Mouse (Mus musculus) lung, postnatal 10 days (tissue): ENCODE measurements around the gene Sub1.

Source experiments
- DNase-seq: peaks from one replicate; pipeline ENCODE4 v3.0.0; 2021

Gene Sub1

DNA sequence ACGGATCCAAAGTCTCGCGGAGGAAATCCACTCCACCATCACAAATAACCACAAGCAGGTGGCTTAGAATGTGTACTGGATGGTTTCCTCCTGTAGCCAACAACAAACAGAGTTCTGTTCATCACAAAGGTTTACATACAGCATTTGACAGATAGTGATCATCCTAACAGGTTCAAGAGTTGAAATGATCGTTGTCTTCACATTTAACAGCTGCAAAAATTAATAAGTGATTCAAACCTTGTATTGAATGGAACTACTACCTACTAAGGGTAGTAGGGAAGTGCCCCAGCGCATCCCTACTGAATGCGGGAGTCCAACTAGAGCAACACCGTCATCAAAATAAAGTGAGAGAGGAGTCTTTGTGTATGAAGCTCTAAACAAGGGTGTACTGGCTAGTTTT lies at the start of gene Sub1:
Gene Sub1, minus strand, starts transcription at position 101 of the 400 bp plus-strand sequence.
- DNase-seq = no peak

DNA sequence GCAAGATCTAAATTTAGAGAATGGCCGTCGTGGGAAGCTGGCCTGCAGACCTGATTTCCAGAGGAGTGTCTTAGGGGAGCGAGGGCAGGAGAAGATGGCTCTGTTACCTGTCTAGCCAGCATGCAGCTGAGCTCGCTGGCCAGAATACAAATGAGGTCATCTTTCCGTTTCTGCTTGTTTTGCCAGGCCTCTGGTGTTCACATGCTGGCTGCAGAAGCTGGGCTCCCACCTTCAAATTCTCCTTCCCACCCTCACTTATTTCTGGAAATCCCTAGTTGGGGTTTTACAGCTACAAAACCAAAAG lies 43.6 kb upstream of the Sub1 start:
- no peak for DNase-seq

- DNase-seq = no peak
Observed at GRCm38 (mm10) chr15:12039671-12040406, 43.1 kb upstream of the Sub1 start.

DNA sequence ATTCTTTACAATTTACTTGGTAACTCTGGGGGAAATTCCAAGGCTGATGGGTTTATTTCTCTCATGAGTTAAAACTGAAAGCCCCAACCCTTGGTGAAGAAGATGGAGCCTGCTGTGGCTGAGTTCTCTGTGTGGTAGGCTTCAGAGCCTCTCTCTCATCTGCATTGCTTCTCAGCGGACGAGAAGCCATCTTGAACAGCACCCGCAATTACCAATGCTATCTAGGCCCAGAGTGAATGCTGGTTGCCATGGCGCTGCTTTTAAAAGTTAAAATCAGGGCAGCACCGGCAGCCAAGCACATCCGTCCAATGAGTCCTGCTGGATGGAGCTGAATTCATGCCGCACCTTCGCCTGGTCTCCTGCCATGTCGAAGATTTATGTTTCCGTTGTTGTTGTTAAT lies 42.5 kb upstream of the Sub1 start:
- DNase-seq = no peak

DNA sequence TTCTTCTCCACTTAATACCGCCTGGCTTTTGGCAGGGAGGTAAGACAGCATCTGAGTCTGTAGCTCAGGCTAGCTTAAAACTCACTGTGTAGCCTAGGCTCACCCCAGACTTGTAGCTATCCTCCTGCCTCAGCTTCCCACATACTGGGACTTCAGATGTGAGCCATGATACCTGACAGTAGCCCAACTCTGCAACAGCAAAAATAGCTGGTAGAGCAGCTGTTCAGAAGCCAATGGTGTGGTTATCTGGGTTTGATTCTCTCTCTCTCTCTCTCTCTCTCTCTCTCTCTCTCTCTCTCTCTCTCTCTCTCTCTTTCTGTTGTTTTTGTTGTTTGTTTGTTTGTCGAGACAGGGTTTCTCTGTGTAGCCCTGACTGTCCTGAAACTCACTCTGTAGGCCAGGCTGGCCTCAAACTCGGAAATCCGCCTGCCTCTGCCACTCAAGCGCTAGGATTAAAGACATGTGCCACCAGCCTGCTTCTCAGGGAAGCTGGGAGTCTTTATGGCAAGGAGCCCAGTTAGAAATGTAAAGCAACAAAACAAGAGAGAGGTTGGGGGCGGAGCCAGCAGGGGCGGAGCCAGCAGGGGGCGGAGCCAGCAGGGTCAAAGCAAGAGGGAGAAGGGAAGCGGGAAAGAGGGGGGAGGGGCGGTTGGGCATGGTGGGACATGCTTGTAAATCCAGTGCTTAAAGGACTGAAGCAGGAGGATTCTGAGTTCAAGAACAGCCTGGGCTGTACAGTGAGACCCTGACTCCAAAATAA lies 41.3 kb upstream of the Sub1 start:
- DNase-seq = no peak

- peak; percentile 48 for DNase-seq
Observed at GRCm38 (mm10) chr15:12037217-12037616, 40.4 kb upstream of the Sub1 start.

DNA sequence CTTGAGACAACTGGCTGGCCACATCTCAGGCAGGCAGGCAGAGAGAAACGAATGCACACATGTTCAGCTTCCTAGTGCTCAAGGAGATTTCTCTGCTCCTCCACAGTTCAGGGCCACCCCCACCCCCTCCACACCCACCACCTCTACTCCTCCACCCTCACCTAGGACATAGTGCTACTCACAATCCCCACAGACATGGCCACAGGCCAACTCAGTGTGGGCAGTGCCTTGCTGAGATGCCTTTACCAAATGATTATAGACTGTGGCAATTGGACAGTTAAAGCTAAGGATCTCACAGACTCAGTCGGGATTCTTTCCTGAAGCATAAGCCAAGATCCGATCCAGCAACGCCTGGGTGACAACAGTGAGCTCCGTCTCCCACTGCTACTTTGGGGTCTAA lies 39.9 kb upstream of the Sub1 start:
- no peak for DNase-seq

DNA sequence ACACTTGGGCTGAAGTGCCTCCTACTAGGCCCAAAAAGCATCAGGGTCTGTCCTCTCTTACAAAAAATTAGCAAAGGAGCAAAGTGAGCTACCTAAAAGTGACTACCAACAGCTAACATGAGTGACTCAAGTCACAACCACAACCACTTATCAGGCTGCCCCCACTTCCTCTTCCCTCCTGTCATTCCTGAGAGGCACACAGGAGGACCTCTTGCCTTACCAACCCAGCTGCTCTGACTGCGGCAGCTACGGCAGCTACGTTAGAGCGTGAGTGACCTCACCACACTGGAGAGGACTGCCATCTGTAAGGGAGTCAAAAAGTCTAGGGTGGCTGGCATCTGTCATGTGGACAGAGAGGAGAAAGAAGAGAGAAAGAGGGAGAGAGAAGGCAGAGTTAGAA lies 37.5 kb upstream of the Sub1 start:
- DNase-seq = no peak

DNA sequence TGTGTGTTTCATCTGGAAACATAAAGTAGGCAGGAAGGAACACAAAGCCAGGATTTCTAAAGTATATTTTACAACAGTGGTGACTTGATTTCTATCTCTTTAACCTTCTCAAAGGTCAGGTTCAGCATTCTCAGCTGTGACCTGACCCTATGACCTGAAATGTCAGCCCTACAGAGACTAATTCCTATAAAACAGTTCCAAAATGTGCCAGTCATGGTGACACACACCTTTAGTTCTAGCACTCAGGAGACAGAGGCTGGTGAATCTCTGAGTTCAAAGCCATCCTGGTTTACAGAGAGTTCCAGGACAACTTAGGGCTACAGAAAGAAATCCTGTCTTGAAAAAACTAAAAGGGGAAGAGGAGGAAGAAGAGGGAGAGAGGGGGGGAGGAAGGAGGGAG lies 36.4 kb upstream of the Sub1 start:
- DNase-seq = no peak

DNA sequence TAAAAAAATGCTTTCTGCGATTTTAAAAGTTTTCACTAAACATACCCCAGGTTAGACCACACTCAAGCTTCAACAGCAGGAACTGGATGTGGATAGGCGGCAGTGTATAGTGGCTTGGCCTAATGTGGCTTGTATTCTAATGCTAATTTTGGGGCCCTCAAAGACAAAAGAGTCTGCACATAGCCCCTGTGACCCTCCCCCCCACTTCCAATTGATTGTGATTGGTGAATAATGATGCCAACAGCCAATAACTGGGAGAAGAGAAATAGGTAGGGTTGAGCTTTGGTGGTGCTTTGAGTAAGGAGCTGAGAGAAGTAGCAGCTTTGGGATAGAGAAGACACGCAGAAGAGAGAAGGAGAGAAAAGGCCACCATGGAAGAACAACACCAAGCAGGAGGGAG lies 35.7 kb upstream of the Sub1 start:
- DNase-seq = no peak

DNA sequence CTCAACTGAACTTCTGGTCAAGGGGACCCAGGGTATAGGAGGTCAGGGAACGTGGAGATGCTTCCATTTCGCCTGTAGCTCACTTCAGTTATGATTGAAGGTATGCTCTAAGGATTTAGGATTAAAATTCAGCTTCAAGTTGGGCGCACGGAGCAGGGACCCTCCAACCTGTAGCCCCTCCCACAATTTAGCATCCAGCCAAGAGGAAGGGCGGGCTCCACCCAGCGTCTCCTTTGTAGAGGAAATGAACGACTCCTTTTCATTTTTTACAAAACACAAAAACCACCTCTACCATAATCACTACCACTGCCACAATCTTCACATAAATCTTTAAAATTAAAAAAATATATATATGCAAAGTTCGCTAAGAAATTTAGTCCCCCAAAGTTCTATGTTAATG lies 35.1 kb upstream of the Sub1 start:
- DNase-seq = no peak

- DNase-seq = no peak
Observed at GRCm38 (mm10) chr15:12030221-12030620, 33.4 kb upstream of the Sub1 start.

- DNase-seq = no peak
Observed at GRCm38 (mm10) chr15:12027807-12028206, 31.0 kb upstream of the Sub1 start.

GRCm38 (mm10) chr15:12026932-12027450 lies 30.2 kb upstream of the Sub1 start:
- no peak for DNase-seq

DNA sequence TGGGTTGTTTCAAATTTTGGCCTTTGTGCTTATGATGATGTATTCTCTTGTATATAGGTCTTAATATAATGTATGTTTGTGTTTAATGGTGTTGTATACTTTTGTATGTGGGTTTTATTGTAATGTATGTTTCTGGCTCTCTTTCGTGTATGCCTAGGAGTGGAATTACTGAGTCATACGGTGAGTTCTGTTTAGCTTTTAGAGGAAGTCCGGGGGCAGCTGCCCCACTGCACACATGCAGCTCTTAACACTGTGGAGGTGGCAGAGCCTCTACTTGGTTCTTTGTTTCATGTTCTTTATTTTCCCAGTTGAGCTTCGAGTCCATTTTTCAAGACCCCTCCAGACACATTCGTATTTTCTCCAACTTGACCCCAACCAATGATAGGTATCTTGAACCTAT lies 29.2 kb upstream of the Sub1 start:
- DNase-seq = no peak

- DNase-seq = no peak
Observed at GRCm38 (mm10) chr15:12025341-12025740, 28.6 kb upstream of the Sub1 start.

- DNase-seq = no peak
Observed at GRCm38 (mm10) chr15:12024791-12025268, 28.0 kb upstream of the Sub1 start.

DNA sequence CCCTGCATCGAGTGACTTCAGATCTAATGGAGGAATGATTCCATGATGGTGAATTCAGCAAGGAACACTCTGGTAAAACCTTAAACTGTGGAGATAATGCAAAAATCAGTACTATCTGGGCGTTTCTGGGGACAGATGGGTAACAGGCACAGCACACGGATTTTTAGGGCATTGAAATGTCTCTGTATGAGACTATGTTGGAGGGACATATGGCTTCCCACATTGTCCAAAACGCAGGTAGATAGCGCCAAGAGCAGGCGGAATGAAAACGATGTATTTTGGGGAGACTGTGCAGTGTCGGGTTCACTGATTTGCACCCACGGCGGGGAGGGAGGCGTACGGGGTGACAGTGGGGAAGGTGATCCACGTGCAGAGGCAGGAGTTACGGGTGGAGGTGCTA lies 22.7 kb upstream of the Sub1 start:
- no peak for DNase-seq

GRCm38 (mm10) chr15:12018428-12018757 lies 21.6 kb upstream of the Sub1 start:
- DNase-seq = no peak

DNA sequence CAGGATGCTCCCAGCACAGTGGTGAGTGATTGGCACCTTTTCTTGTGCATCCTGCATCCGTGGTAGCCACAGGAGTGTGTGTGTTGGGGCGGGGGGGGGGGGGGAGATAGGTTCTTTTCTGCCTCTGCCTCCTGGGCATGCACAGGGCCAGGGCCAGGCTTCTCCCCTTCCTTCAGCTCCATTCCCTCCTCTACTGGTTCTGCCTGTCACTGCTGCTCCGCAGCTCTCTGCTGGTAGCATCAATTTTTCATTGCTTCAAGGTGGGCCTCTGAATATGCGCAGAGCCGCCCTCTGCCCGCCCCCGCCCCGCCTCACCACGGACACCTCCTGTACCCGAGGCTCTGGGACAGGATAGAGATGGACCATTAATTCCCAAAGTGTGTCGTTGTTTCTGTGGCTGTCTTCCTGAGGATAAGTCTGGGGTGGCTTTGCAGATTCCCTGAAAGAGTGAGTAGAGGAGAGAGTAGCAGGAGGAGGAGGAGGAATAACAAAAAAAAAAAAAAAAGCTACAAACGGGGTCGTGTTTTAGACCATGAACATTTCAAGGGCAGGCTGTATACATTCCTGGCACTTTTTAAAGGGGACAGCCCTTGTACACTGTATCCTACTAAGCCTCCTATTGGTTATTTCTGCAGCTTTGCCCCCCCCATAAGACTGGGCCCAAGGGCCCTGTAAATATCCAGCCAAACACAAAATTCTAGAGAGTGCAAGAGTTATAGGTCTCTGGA lies 21.1 kb upstream of the Sub1 start:
- no peak for DNase-seq

- DNase-seq = no peak
Observed at GRCm38 (mm10) chr15:12014197-12014905, 17.6 kb upstream of the Sub1 start.

GRCm38 (mm10) chr15:12013532-12014196 lies 16.9 kb upstream of the Sub1 start:
- DNase-seq = no peak

DNA sequence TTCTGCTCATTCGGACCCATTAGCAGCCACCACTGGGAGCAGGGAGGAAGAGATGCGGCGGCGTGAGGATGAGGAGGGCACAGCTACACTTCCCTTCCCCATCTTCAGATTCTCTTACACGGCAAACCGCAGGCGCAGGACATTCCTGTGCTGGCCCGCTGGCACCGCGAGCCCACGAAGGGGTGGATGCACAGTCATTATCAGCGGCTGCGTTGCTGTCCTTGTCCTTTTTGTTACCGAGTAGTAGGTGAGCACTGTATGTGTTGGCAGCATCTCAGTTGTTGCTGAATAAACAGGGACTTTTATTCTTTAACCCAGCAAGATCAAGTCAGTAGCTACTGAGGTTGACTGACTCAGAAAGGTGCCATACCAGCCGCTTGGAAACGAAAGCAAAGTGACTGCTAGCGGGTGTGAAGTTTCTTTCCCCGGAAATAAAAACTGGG lies 13.8 kb upstream of the Sub1 start:
- DNase-seq = peak; percentile 8
